In genomic region chr17:80059731-80060130, GRCm38 (mm10) we compare ENCODE assay signal across 8 mouse cellular contexts. TPM values are rescaled to one million over a fixed set of nuclear protein-coding genes. Genes with fewer than 3 reads are reported as not detected.
A peak's percentile ranks its signal among the peaks of the same experiment; 100 is the strongest.
DNase-seq lines count a peak whose midpoint lies in the region; ATAC-seq and TF ChIP-seq lines count a peak whose summit lies in the region.

No protein-coding gene starts in this region.

- DNase-seq in lung, embryonic 14.5 days = peak; percentile 55
- no peak for DNase-seq in lung, postnatal 14 days
- DNase-seq in layer of hippocampus, postnatal 10 days (ENCODE audit: low spot score in 2 of 2) = no peak
- no peak for DNase-seq in cerebellum, adult 18-20 months
- DNase-seq in urinary bladder, postnatal 10 days (ENCODE audit: low spot score) = no peak

- peaks cover 5% of the 10 kb centered on the region; the same call in 1 of the 2 replicates for H3K4me1 ChIP-seq in lung, embryonic 14.5 days (ENCODE audit: insufficient read depth)
- peaks cover 32% of the 10 kb centered on the region for H3K4me1 ChIP-seq in forebrain, embryonic 13.5 days
- peaks cover 28% of the 10 kb centered on the region for H3K4me1 ChIP-seq in limb, embryonic 13.5 days
- H3K4me1 ChIP-seq in neural tube, embryonic 15.5 days = peaks cover 40% of the 10 kb centered on the region

- TF ChIP-seq CTCF in lung, embryonic 14.5 days (IDR thresholded peaks at IDR 0.05; ENCODE audit: low read depth) = no peak

- ATAC-seq in lung, embryonic 14.5 days (ENCODE audit: insufficient read depth) = no peak
- no peak for ATAC-seq in forebrain, embryonic 13.5 days
- no peak for ATAC-seq in limb, embryonic 13.5 days (ENCODE audit: low FRiP score, low read depth)
- no peak for ATAC-seq in neural tube, embryonic 15.5 days (ENCODE audit: low FRiP score)

- H3K4me2 ChIP-seq in lung, embryonic 14.5 days = peak overlapping the region; percentile 81
- peak overlapping the region; percentile 84 for H3K4me2 ChIP-seq in forebrain, embryonic 13.5 days
- H3K4me2 ChIP-seq in limb, embryonic 13.5 days (replicated peaks) = peak overlapping the region; percentile 80
- H3K4me2 ChIP-seq in neural tube, embryonic 15.5 days = peak overlapping the region; percentile 60

- WGBS in lung, embryonic 14.5 days = 0% methylated on average over 1 of the region's 1 CpGs
- 3% methylated on average over 1 of the region's 1 CpGs for WGBS in forebrain, embryonic 13.5 days
- WGBS in limb, embryonic 13.5 days = 9% methylated on average over 1 of the region's 1 CpGs
- 6% methylated on average over 1 of the region's 1 CpGs for WGBS in neural tube, embryonic 15.5 days

- peak overlapping the region; percentile 98 for H3K4me3 ChIP-seq in lung, embryonic 14.5 days (ENCODE audit: low read depth, low read length)
- H3K4me3 ChIP-seq in forebrain, embryonic 13.5 days = peak overlapping the region; percentile 90
- peak overlapping the region; percentile 98 for H3K4me3 ChIP-seq in limb, embryonic 13.5 days
- H3K4me3 ChIP-seq in neural tube, embryonic 15.5 days (replicated peaks) = peak overlapping the region; percentile 93

- H3K36me3 ChIP-seq in lung, embryonic 14.5 days (ENCODE audit: insufficient read depth) = no peaks in the 10 kb centered on the region
- H3K36me3 ChIP-seq in forebrain, embryonic 13.5 days (ENCODE audit: poor library complexity, severe bottlenecking) = no peaks in the 10 kb centered on the region
- H3K36me3 ChIP-seq in limb, embryonic 13.5 days = no peaks in the 10 kb centered on the region; the same call in 1 of the 2 replicates
- H3K36me3 ChIP-seq in neural tube, embryonic 15.5 days = no peaks in the 10 kb centered on the region

- H3K27ac ChIP-seq in lung, embryonic 14.5 days (ENCODE audit: low read depth) = peak overlapping the region; percentile 100; the same call in 1 of the 2 replicates
- no peak overlapping the region for H3K27ac ChIP-seq in forebrain, embryonic 13.5 days
- no peak overlapping the region for H3K27ac ChIP-seq in limb, embryonic 13.5 days
- no peak overlapping the region for H3K27ac ChIP-seq in neural tube, embryonic 15.5 days (replicated peaks)

- H3K9ac ChIP-seq in lung, embryonic 14.5 days = peak overlapping the region; percentile 98
- peak overlapping the region; percentile 99 for H3K9ac ChIP-seq in forebrain, embryonic 13.5 days
- H3K9ac ChIP-seq in limb, embryonic 13.5 days = peak overlapping the region; percentile 99; the same call in 1 of the 2 replicates
- H3K9ac ChIP-seq in neural tube, embryonic 15.5 days (replicated peaks) = no peak overlapping the region

- H3K27me3 ChIP-seq in lung, embryonic 14.5 days (ENCODE audit: insufficient read depth, low read length) = no peaks in the 10 kb centered on the region
- no peaks in the 10 kb centered on the region for H3K27me3 ChIP-seq in forebrain, embryonic 13.5 days
- H3K27me3 ChIP-seq in limb, embryonic 13.5 days = no peaks in the 10 kb centered on the region
- no peaks in the 10 kb centered on the region for H3K27me3 ChIP-seq in neural tube, embryonic 15.5 days (replicated peaks)

- no peaks in the 10 kb centered on the region for H3K9me3 ChIP-seq in lung, embryonic 14.5 days (ENCODE audit: low read depth, low read length)
- H3K9me3 ChIP-seq in forebrain, embryonic 13.5 days (replicated peaks) = no peaks in the 10 kb centered on the region
- no peaks in the 10 kb centered on the region for H3K9me3 ChIP-seq in limb, embryonic 13.5 days
- no peaks in the 10 kb centered on the region for H3K9me3 ChIP-seq in neural tube, embryonic 15.5 days (replicated peaks)

RNA-seq across cellular contexts. Expression of gene Hnrnpll, which starts 2.4 kb away (rescaled TPM):
- 92.3 and 93.1 TPM in 2 replicates for polyA plus RNA-seq in lung, embryonic 14.5 days (2014; fragmentation: Nextera tagmentation; extraction: Ambion mirVana)
- polyA plus RNA-seq in forebrain, embryonic 13.5 days (2015; fragmentation: Nextera tagmentation; extraction: Ambion mirVana) = 82.6 and 85.4 TPM in 2 replicates
- polyA plus RNA-seq in limb, embryonic 13.5 days (2015; fragmentation: Nextera tagmentation; extraction: Ambion mirVana) = 63.7 and 64.1 TPM in 2 replicates
- 55.8 and 56.0 TPM in 2 replicates for polyA plus RNA-seq in neural tube, embryonic 15.5 days (2015; fragmentation: Nextera tagmentation; extraction: Ambion mirVana)
- total RNA-seq in layer of hippocampus, postnatal 10 days (2021) = 10 to 100 TPM; 68.6 to 74.6 TPM
